8 mouse cellular contexts compared by ENCODE assay signal in the genomic region with DNA sequence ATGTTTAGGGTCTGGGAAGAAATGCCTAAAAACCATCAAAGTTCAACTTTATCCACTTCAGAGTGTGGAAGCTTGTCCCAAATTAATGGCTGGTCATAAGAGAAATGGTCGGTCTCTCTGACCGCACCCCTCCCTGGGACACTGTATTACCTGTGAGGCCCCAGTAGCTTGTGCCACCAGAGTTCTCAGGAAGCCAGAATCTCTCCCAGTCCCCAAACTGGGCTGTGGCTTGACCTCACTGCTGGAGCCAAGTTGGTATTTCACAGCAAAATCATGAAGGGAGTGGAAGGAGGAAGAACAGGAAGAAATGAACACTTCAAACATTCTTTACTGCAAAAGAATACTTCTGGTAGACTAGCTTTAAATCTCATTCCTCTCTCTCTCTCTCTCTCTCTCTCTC. TPM values are rescaled to one million over a fixed set of nuclear protein-coding genes. Genes with fewer than 3 reads are reported as not detected.
DNase-seq lines count a peak whose midpoint lies in the region; ATAC-seq and TF ChIP-seq lines count a peak whose summit lies in the region.

No protein-coding gene starts in this region.

- intact Hi-C loops in heart, postnatal 36 days (cut with DNase I), result loop anchor here (5.0 kb wide), 2 partner anchors 85 to 120 kb away; no protein-coding TSS in a partner anchor
- intact Hi-C loops in gastrocnemius, postnatal 36 days (cut with DNase I), result loop anchor here (5.0 kb wide), 1 partner anchor 85 kb away; no protein-coding TSS in a partner anchor

- H3K36me3 ChIP-seq in heart, embryonic 11.5 days (ENCODE audit: control insufficient read depth, insufficient read depth, low read length), result no peaks in the 10 kb centered on the region
- no peaks in the 10 kb centered on the region for H3K36me3 ChIP-seq in heart, postnatal 0 days (replicated peaks; ENCODE audit: control insufficient read depth, insufficient read depth, low read length)
- H3K36me3 ChIP-seq in midbrain, embryonic 11.5 days (ENCODE audit: control insufficient read depth, insufficient read depth, low read length), result no peaks in the 10 kb centered on the region

- WGBS in heart, embryonic 11.5 days (ENCODE audit: insufficient replicate concordance), result 35% methylated on average over 2 of the region's 2 CpGs
- 34% methylated on average over 2 of the region's 2 CpGs for WGBS in heart, postnatal 0 days
- 18% methylated on average over 2 of the region's 2 CpGs for WGBS in midbrain, embryonic 11.5 days

- no peak for TF ChIP-seq POLR2A in brain, embryonic 14.5 days (IDR thresholded peaks at IDR 0.05; ENCODE audit: borderline replicate concordance, extremely low read depth, insufficient read depth, insufficient read length, poor library complexity, severe bottlenecking)

- H3K27me3 ChIP-seq in heart, embryonic 11.5 days (ENCODE audit: control insufficient read depth, insufficient read depth, low read length), result no peaks in the 10 kb centered on the region
- H3K27me3 ChIP-seq in heart, postnatal 0 days (ENCODE audit: control insufficient read depth, insufficient read depth, low read length), result no peaks in the 10 kb centered on the region
- no peaks in the 10 kb centered on the region for H3K27me3 ChIP-seq in midbrain, embryonic 11.5 days (ENCODE audit: control insufficient read depth, insufficient read depth, low read length)

- no peaks in the 10 kb centered on the region for H3K9me3 ChIP-seq in heart, embryonic 11.5 days (replicated peaks; ENCODE audit: control insufficient read depth, low read length)
- no peaks in the 10 kb centered on the region for H3K9me3 ChIP-seq in heart, postnatal 0 days (replicated peaks; ENCODE audit: control insufficient read depth, low read length)
- no peaks in the 10 kb centered on the region for H3K9me3 ChIP-seq in midbrain, embryonic 11.5 days (ENCODE audit: control insufficient read depth, low read length)

- ATAC-seq in heart, embryonic 11.5 days (replicated peaks; ENCODE audit: insufficient number of reproducible peaks, low FRiP score, low TSS enrichment), result no peak
- ATAC-seq in heart, postnatal 0 days (ENCODE audit: insufficient read depth, low read depth), result no peak
- ATAC-seq in midbrain, embryonic 11.5 days (ENCODE audit: low FRiP score), result no peak
- ATAC-seq in CD4-positive, CD25-positive, alpha-beta regulatory T cell, adult 4 months, result no peak

- TF ChIP-seq EP300 in heart, postnatal 0 days (IDR thresholded peaks at IDR 0.05; ENCODE audit: low read depth), result no peak

- H3K4me2 ChIP-seq in heart, embryonic 11.5 days, result peak overlapping the region; percentile 83
- H3K4me2 ChIP-seq in heart, postnatal 0 days (ENCODE audit: low read depth, low read length), result peak overlapping the region; percentile 80
- peak overlapping the region; percentile 76 for H3K4me2 ChIP-seq in midbrain, embryonic 11.5 days

- TF ChIP-seq CTCF in brain, embryonic 14.5 days (IDR thresholded peaks at IDR 0.05; ENCODE audit: borderline replicate concordance, extremely low read depth, insufficient read depth, insufficient read length), result no peak
- no peak for TF ChIP-seq CTCF in heart, postnatal 0 days (IDR thresholded peaks at IDR 0.05; ENCODE audit: low read depth)

- no peak for DNase-seq in heart, postnatal 36 days
- DNase-seq in brain, embryonic 14.5 days (ENCODE audit: low read depth), result peak; percentile 45
- DNase-seq in heart, postnatal 0 days (ENCODE audit: low spot score), result no peak
- peak; percentile 92 for DNase-seq in midbrain, embryonic 11.5 days (ENCODE audit: low spot score, missing footprints)
- DNase-seq in embryo, embryonic 11 days, result no peak
- no peak for DNase-seq in gastrocnemius, postnatal 36 days

- H3K4me3 ChIP-seq in heart, embryonic 11.5 days (ENCODE audit: low read depth, low read length), result peak overlapping the region; percentile 86
- peak overlapping the region; percentile 97 for H3K4me3 ChIP-seq in heart, postnatal 0 days (ENCODE audit: low read depth, low read length)
- H3K4me3 ChIP-seq in midbrain, embryonic 11.5 days (ENCODE audit: low read depth, low read length), result peak overlapping the region; percentile 98

- H3K27ac ChIP-seq in heart, embryonic 11.5 days (ENCODE audit: low read depth, low read length), result peak overlapping the region; percentile 54
- H3K27ac ChIP-seq in heart, postnatal 0 days (ENCODE audit: low read depth), result peak overlapping the region; percentile 97
- H3K27ac ChIP-seq in midbrain, embryonic 11.5 days (ENCODE audit: low read depth, low read length), result peak overlapping the region; percentile 99

- peaks cover 43% of the 10 kb centered on the region for H3K4me1 ChIP-seq in heart, embryonic 11.5 days (ENCODE audit: control insufficient read depth, insufficient read depth, low read length)
- H3K4me1 ChIP-seq in heart, postnatal 0 days (ENCODE audit: control insufficient read depth, insufficient read depth), result peaks cover 40% of the 10 kb centered on the region
- peaks cover 49% of the 10 kb centered on the region for H3K4me1 ChIP-seq in midbrain, embryonic 11.5 days (ENCODE audit: control insufficient read depth, insufficient read depth, low read length)

- H3K9ac ChIP-seq in heart, embryonic 11.5 days (ENCODE audit: low read depth, low read length), result 0 out of 2 replicates have a peak overlapping the region, but pooled peaks have one; percentile 100
- no peak overlapping the region; the same call in 1 of the 2 replicates for H3K9ac ChIP-seq in heart, postnatal 0 days (replicated peaks; ENCODE audit: low read depth, low read length)
- H3K9ac ChIP-seq in midbrain, embryonic 11.5 days (ENCODE audit: low read length), result peak overlapping the region; percentile 100

RNA-seq across cellular contexts. Expression of gene Zeb2, which starts 9.6 kb away (rescaled TPM):
- 27.2 and 27.5 TPM in 2 replicates for polyA plus RNA-seq in heart, embryonic 11.5 days (2014; fragmentation: Nextera tagmentation; extraction: Ambion mirVana)
- total RNA-seq in heart, postnatal 36 days (2021), result 10 to 100 TPM; 53.1 to 54.2 TPM
- 33.3 and 46.5 TPM in 2 replicates for polyA plus RNA-seq in brain, embryonic 14.5 days (2012; rRNA removed)
- total RNA-seq in heart, postnatal 0 days (2014; rRNA removed; ENCODE audit: low replicate concordance), result 36.4 and 41.2 TPM in 2 replicates
- 13.4 and 13.6 TPM in 2 replicates for polyA plus RNA-seq in heart, postnatal 0 days (2015; fragmentation: Nextera tagmentation; extraction: Ambion mirVana)
- 61.2 and 69.9 TPM in 2 replicates for polyA plus RNA-seq in midbrain, embryonic 11.5 days (2014; fragmentation: Nextera tagmentation; extraction: Ambion mirVana)
- polyA plus RNA-seq in CD4-positive, CD25-positive, alpha-beta regulatory T cell, adult 4 months (2017; shearing (Covaris generic)), result 1 to 10 TPM in 1 of 2 experiments, under 1 TPM in 1; 0.71 to 2.3 TPM
- total RNA-seq in gastrocnemius, postnatal 36 days (2021), result 10 to 100 TPM; 29.1 to 30.4 TPM

Comparison
In these comparisons a context has a peak if more than half of its experiments do, and no peak if none do; other contexts are left out.
1. DNase-seq: peak in brain, embryonic 14.5 days (single experiment) and midbrain, embryonic 11.5 days (single experiment); none in heart, postnatal 36 days (0 of 2), heart, postnatal 0 days (single experiment), embryo, embryonic 11 days (single experiment) and gastrocnemius, postnatal 36 days (0 of 2).
2. Peak in every context shown above with its lines, with median percentiles within 50 percentile points of each other: H3K27ac ChIP-seq, H3K4me2 ChIP-seq and H3K4me3 ChIP-seq.